Mouse (Mus musculus) intestine, postnatal 0 days (tissue): ENCODE data around the gene Fez2. TPM values are rescaled to one million over a fixed set of nuclear protein-coding genes. Genes with fewer than 3 reads are reported as not detected.
A peak's percentile ranks its signal among the peaks of the same experiment; 100 is the strongest.

Experiments
- ATAC-seq: fragments of 200-750 bp; cut with Nextera tagmentation; 2 replicates; pipeline ENCODE4 v1.8.0; 2017; ENCODE audit warnings: mild to moderate bottlenecking, moderate TSS enrichment, moderate library complexity
- H3K27ac ChIP-seq: fragments of 300-500 bp; sonication (generic); 2 replicates; pipeline ENCODE4 v1.5.1; 2014; ENCODE audit warnings: mild to moderate bottlenecking, low read depth, low read length, moderate library complexity
- H3K27me3 ChIP-seq: fragments of 300-500 bp; sonication (generic); replicated peaks from 2 replicates; pipeline ENCODE4 v1.6.1; 2014; ENCODE audit warnings: low read length, mixed read lengths; ENCODE audit not compliant: control insufficient read depth, insufficient read depth
- H3K36me3 ChIP-seq: fragments of 300-500 bp; sonication (generic); 2 replicates; pipeline ENCODE4 v1.6.1; 2014; ENCODE audit warnings: mild to moderate bottlenecking, moderate library complexity; ENCODE audit not compliant: control insufficient read depth, insufficient read depth
- H3K4me1 ChIP-seq: fragments of 300-500 bp; sonication (generic); replicated peaks from 2 replicates; pipeline ENCODE4 v1.6.1; 2014; ENCODE audit warnings: antibody characterized with exemption, low read length, mixed read lengths; ENCODE audit not compliant: control insufficient read depth, insufficient read depth
- H3K4me2 ChIP-seq: fragments of 300-500 bp; sonication (generic); replicated peaks from 2 replicates; pipeline ENCODE4 v1.6.1; 2014; ENCODE audit warnings: low read depth, mild to moderate bottlenecking, moderate library complexity
- H3K4me3 ChIP-seq: fragments of 300-500 bp; sonication (generic); 2 replicates; pipeline ENCODE4 v1.5.1; 2014; ENCODE audit warnings: low read depth, low read length
- H3K9ac ChIP-seq: fragments of 300-500 bp; sonication (generic); 2 replicates; pipeline ENCODE4 v1.6.1; 2014; ENCODE audit warnings: mild to moderate bottlenecking, low read depth, low read length
- H3K9me3 ChIP-seq: fragments of 300-500 bp; sonication (generic); 2 replicates; pipeline ENCODE4 v1.6.1; 2016; ENCODE audit warnings: mixed run types; ENCODE audit not compliant: control insufficient read depth
- CTCF ChIP-seq: sonication (generic); IDR thresholded peaks from 2 replicates; pipeline ENCODE4 v1.5.1; 2016; ENCODE audit warnings: low read depth, mild to moderate bottlenecking, control low read depth, antibody characterized with exemption, moderate library complexity
- WGBS: fragments of 180-500 bp; shearing (Covaris S2); extraction: QIAGEN DNeasy Blood & Tissue Kit; methylation state at CpG from one replicate; pipeline ENCODE4 v1.1.7; 2014; 5-methylcytosine and 5-hydroxymethylcytosine counted together
- polyA plus RNA-seq: library from polyadenylated mRNA; unstranded; fragments of >200 nt; fragmentation: Nextera tagmentation; extraction: Ambion mirVana; gene quantifications from 2 replicates; pipeline ENCODE4 v1.2.1, GENCODE M21; 2015

Fez2 gene
- polyA plus RNA-seq, 1 experiment from 2014 or later, result 59.4 TPM

DNA sequence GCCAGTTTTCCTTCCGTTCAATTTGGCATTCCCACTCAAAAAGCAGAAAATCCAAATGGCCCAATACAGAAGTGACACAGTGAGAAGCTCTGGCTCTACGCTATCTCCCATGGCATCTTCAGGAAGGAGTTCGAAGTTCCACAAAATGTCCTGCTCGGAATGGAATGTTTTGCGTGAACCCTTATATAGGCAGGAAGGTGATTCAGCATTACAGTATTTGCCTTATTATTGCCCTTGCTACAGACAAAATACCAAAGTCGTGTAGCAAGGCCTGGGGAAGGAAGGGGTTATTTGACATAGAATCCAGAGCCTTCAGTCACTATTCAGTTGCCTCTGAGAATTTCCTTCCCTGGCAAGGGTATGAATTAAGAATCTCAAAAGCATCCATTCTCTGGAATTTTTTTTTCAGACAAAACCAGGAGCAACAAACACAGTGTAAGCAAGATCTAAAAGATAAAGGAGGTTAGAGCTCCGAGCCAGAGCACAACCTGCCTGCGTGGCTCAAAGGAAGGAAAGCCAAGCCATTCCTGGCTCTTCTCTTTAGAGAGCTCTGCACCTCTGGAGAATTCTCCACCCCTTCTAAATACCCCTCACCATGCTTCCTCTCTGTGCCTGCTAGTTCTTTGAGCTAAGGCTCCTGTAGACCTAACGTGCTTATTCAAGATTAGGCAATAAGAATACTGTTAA is 25.4 kb downstream of the Fez2 start:
- WGBS, result 66% methylated on average over 9 of the region's 9 CpGs
- no peak for TF ChIP-seq CTCF
- Histone ChIP-seq H3K27ac (no peak overlapping the region), H3K9ac (no peak overlapping the region), H3K4me2 (no peak overlapping the region), H3K27me3 (no peaks in the 10 kb centered on the region), H3K9me3 (no peaks in the 10 kb centered on the region), H3K36me3 (peaks cover 4% of the 10 kb centered on the region), H3K4me1 (no peaks in the 10 kb centered on the region), H3K4me3 (no peak overlapping the region)
- no peak for ATAC-seq

DNA sequence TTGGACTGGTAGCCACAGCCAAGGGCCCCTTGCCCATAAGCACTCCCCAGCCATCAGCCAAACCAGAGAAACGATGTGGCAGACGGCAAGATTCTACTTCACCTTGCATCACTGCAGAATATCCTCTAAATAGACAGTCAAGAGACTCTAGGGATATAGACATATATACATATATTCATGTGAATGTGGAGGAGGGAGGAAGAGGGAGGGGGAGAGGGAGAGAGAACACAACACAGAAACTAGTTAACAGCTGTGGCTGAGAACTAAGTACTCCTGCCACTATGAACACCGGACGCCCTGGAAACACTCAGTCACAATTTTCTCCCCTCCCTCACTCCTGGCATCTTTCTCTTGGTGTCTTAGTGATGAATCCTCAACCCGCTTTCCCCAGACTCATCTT is 28.4 kb downstream of the Fez2 start:
- no peak overlapping the region for H3K4me3 ChIP-seq
- no peaks in the 10 kb centered on the region for H3K27me3 ChIP-seq
- H3K4me2 ChIP-seq, result no peak overlapping the region
- H3K4me1 ChIP-seq, result no peaks in the 10 kb centered on the region
- H3K9ac ChIP-seq, result no peak overlapping the region
- 92% methylated on average over 5 of the region's 5 CpGs for WGBS
- ATAC-seq, result no peak
- TF ChIP-seq CTCF, result no peak
- no peaks in the 10 kb centered on the region for H3K9me3 ChIP-seq
- no peak overlapping the region for H3K27ac ChIP-seq
- peaks cover 7% of the 10 kb centered on the region for H3K36me3 ChIP-seq

DNA sequence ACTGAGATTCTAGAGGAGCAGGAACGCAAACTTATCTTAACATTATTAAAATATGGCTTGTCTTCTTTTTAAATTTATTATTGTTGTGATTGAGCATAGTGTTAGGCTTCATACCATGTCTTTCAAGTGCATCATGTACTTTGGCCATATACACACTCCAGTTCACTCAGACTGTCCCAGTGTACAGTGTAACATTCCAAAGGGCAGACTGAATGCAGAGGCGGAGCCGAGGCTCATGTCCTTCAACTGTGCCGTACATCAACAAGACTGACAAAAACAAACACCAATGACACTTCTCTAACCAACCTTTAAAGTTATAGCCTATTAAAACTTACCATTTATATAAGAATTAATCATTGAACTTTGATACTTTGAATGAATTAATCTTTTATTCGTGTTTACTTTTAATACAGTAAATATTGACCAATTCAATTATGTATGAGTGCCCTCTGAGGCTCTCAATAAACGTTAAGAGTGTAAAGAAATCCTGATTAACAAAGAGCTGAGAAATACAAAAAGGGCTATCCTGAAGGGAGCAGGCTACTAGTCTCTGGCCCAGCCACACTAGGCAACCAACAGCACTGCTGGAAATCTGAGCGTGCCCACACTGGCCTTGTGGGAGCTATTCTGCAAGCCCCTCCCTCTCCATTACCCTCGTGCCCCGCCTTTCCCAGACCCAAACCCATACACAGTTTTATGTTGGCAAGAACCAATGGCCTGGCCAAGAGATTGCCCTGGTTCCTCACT is 29.7 kb downstream of the Fez2 start:
- TF ChIP-seq CTCF, result no peak
- no peak overlapping the region for H3K4me3 ChIP-seq
- H3K9me3 ChIP-seq, result no peaks in the 10 kb centered on the region
- H3K9ac ChIP-seq, result no peak overlapping the region
- 53% methylated on average over 9 of the region's 9 CpGs for WGBS
- H3K27me3 ChIP-seq, result no peaks in the 10 kb centered on the region
- no peak overlapping the region for H3K27ac ChIP-seq
- H3K4me2 ChIP-seq, result no peak overlapping the region
- no peaks in the 10 kb centered on the region for H3K4me1 ChIP-seq
- peaks cover 14% of the 10 kb centered on the region for H3K36me3 ChIP-seq
- peak; percentile 83 for ATAC-seq

DNA sequence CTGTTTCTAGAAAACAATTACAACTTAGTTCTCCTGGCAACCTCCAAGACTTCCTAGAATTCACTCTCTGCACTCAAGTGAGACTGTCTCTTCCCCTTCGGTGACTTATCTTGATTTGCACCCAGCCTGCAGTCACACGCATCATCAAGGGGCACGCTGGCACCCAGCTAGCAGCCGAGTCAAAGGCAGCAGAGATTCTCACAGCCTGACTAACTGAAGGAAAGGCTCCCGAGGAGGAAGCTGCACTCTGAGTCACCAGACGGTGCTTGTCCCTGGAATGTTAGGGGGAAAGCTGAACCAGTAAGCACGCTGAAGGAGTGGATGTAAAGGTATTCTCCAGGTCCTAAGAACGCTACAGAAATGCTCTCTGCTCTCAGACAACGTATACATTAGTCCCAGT is 30.3 kb downstream of the Fez2 start:
- Histone ChIP-seq H3K27ac (no peak overlapping the region; the same call in 1 of the 2 replicates), H3K27me3 (no peaks in the 10 kb centered on the region), H3K4me1 (no peaks in the 10 kb centered on the region), H3K9ac (no peak overlapping the region), H3K4me3 (no peak overlapping the region), H3K4me2 (no peak overlapping the region), H3K36me3 (peaks cover 20% of the 10 kb centered on the region), H3K9me3 (no peaks in the 10 kb centered on the region)
- no peak for TF ChIP-seq CTCF
- WGBS, result 66% methylated on average over 9 of the region's 9 CpGs
- ATAC-seq, result no peak

DNA sequence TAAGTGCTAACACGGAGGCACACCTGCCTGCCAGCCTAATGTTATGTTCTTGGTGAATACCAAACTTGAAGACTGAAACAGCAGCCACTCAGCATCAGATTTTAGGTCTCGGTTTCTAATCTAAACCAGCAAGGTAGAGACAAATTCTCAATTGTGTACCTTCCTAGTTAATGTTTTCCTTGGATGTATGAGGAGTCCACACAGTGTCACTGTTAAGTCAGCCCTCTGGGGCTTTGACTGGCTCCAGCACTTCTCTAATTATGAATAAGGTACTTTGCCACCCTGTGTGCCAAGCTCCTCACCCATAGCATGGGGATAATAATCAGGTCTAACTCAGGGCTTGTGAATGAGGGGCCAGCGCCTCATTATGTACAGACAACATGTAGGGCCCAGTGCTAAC is 35.6 kb downstream of the Fez2 start:
- 71% methylated on average over 3 of the region's 3 CpGs for WGBS
- Histone ChIP-seq H3K9ac (no peak overlapping the region), H3K36me3 (peaks cover 55% of the 10 kb centered on the region), H3K27ac (no peak overlapping the region), H3K27me3 (no peaks in the 10 kb centered on the region), H3K4me3 (no peak overlapping the region), H3K4me1 (no peaks in the 10 kb centered on the region), H3K9me3 (no peaks in the 10 kb centered on the region), H3K4me2 (no peak overlapping the region)
- no peak for TF ChIP-seq CTCF
- no peak for ATAC-seq

DNA sequence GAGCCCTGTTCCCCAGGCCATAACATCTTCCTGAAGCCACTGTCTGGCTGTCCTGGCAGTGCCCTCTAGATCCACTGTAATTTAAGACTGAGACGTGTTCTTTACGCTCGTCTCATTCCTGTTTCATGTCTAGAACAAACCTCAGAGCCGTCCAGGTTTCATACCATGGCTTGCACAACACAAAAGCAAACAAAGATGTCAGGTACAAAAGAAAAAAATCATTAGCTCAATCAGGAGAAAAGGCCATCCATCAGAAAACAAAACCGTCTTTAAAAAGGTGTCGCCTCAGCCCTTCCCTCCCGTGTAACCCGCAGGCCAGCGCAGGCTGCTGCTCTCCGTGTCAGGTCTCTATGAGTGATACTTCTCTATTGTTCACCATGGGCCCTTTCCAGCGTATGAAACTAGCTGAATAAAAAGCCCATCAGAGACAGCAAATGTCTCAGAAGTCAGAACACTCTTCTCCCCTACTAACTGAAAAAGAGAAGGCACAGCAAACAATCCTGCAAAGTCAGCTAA is 38.2 kb downstream of the Fez2 start:
- H3K9me3 ChIP-seq, result no peaks in the 10 kb centered on the region

More for the DNA sequence above, 38.2 kb downstream of the Fez2 start:
- H3K4me2 ChIP-seq, result no peak overlapping the region
- peaks cover 60% of the 10 kb centered on the region for H3K36me3 ChIP-seq
- ATAC-seq, result no peak
- no peak for TF ChIP-seq CTCF
- 70% methylated on average over 11 of the region's 11 CpGs for WGBS
- H3K9ac ChIP-seq, result no peak overlapping the region
- H3K4me1 ChIP-seq, result no peaks in the 10 kb centered on the region
- no peak overlapping the region for H3K4me3 ChIP-seq
- no peaks in the 10 kb centered on the region for H3K27me3 ChIP-seq
- H3K27ac ChIP-seq, result no peak overlapping the region
